Mouse (Mus musculus) midbrain, embryonic 13.5 days (tissue): ENCODE measurements around the gene Ccdc61. TPM values are rescaled to one million over a fixed set of nuclear protein-coding genes. Genes with fewer than 3 reads are reported as not detected.

Source experiments
- ATAC-seq: fragments of 200-750 bp; cut with Nextera tagmentation; 2 replicates; pipeline ENCODE4 v1.8.0; 2017; ENCODE audit warnings: mild to moderate bottlenecking, moderate TSS enrichment, moderate library complexity
- H3K27ac ChIP-seq: fragments of 300-500 bp; sonication (generic); 2 replicates; pipeline ENCODE4 v1.5.1; 2015; ENCODE audit warnings: inconsistent platforms, mild to moderate bottlenecking, moderate library complexity
- H3K27me3 ChIP-seq: fragments of 300-500 bp; sonication (generic); 2 replicates; pipeline ENCODE4 v1.6.1; 2015; ENCODE audit warnings: mild to moderate bottlenecking, inconsistent platforms
- H3K36me3 ChIP-seq: fragments of 300-500 bp; sonication (generic); 2 replicates; pipeline ENCODE4 v1.6.1; 2015; ENCODE audit warnings: mild to moderate bottlenecking, inconsistent platforms
- H3K4me1 ChIP-seq: fragments of 300-500 bp; sonication (generic); replicated peaks from 2 replicates; pipeline ENCODE4 v1.6.1; 2015; ENCODE audit warnings: inconsistent platforms
- H3K4me2 ChIP-seq: fragments of 300-500 bp; sonication (generic); replicated peaks from 2 replicates; pipeline ENCODE4 v1.6.1; 2015; ENCODE audit warnings: moderate library complexity, mild to moderate bottlenecking, inconsistent platforms
- H3K4me3 ChIP-seq: fragments of 300-500 bp; sonication (generic); replicated peaks from 2 replicates; pipeline ENCODE4 v1.5.1; 2015; ENCODE audit warnings: mild to moderate bottlenecking, inconsistent platforms
- H3K9ac ChIP-seq: fragments of 300-500 bp; sonication (generic); replicated peaks from 2 replicates; pipeline ENCODE4 v1.6.1; 2015; ENCODE audit warnings: mild to moderate bottlenecking, inconsistent platforms
- H3K9me3 ChIP-seq: fragments of 300-500 bp; sonication (generic); 2 replicates; pipeline ENCODE4 v1.6.1; 2016; ENCODE audit warnings: mild to moderate bottlenecking, inconsistent platforms
- WGBS: fragments of 180-500 bp; shearing (Covaris S2); methylation state at CpG from one replicate; pipeline ENCODE4 v1.1.7; 2015; 5-methylcytosine and 5-hydroxymethylcytosine counted together
- polyA plus RNA-seq: library from polyadenylated mRNA; unstranded; fragments of >200 nt; fragmentation: Nextera tagmentation; extraction: Ambion mirVana; gene quantifications from 2 replicates; pipeline ENCODE4 v1.2.1, GENCODE M21; 2015

Gene Ccdc61
- polyA plus RNA-seq = 20.0 and 23.6 TPM in 2 replicates

GRCm38 (mm10) chr7:18910241-18910831, at the start of gene Ccdc61:
Gene Ccdc61, minus strand, starts transcription at chr7:18910415.
- under 1% methylated on average over 33 of the region's 33 CpGs for WGBS
- no peaks in the 10 kb centered on the region for H3K9me3 ChIP-seq
- peak within 1 kb of the TSS; percentile 70 for H3K27ac ChIP-seq
- H3K27me3 ChIP-seq = no peaks in the 10 kb centered on the region
- H3K4me2 ChIP-seq = peak within 1 kb of the TSS; percentile 75
- peaks cover 27% of the 10 kb centered on the region for H3K4me1 ChIP-seq
- peak within 1 kb of the TSS; percentile 60 for H3K9ac ChIP-seq
- ATAC-seq = peak; percentile 98
- peak within 1 kb of the TSS; percentile 75 for H3K4me3 ChIP-seq
- no peaks in the 10 kb centered on the region for H3K36me3 ChIP-seq

- Histone ChIP-seq H3K36me3 (peaks cover 39% of the 10 kb centered on the region), H3K4me3 (no peak overlapping the region), H3K9me3 (no peaks in the 10 kb centered on the region), H3K27ac (peak overlapping the region; percentile 64), H3K4me1 (peaks cover 78% of the 10 kb centered on the region), H3K9ac (no peak overlapping the region), H3K4me2 (no peak overlapping the region), H3K27me3 (no peaks in the 10 kb centered on the region)
- no peak for ATAC-seq
- WGBS = 73% methylated on average over 8 of the region's 8 CpGs
These were observed 49.2 kb upstream of the Ccdc61 start for GRCm38 (mm10) chr7:18959446-18959845.

DNA sequence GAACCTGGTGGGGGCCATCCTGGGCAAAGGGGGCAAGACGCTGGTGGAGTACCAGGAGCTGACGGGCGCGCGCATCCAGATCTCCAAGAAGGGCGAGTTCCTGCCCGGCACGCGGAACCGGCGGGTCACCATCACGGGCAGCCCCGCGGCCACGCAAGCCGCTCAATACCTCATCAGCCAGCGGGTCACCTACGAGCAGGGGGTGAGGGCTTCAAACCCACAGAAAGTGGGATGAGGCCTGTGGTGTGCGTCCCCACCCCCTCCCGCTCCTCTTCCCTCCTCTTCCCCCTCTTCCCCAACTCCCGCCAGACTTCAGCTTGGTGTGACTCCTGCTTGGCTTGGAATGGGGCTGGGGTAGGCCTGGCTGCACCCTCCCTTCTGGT, 48.2 kb upstream of the Ccdc61 start:
- peaks cover 49% of the 10 kb centered on the region for H3K36me3 ChIP-seq
- H3K4me1 ChIP-seq = peaks cover 67% of the 10 kb centered on the region
- H3K9ac ChIP-seq = peak overlapping the region; percentile 61
- H3K27me3 ChIP-seq = no peaks in the 10 kb centered on the region
- H3K4me2 ChIP-seq = peak overlapping the region; percentile 67
- H3K9me3 ChIP-seq = no peaks in the 10 kb centered on the region
- WGBS = 2% methylated on average over 21 of the region's 21 CpGs
- H3K27ac ChIP-seq = peak overlapping the region; percentile 80
- peak; percentile 12; the same call in 1 of the 2 replicates for ATAC-seq
- peak overlapping the region; percentile 38 for H3K4me3 ChIP-seq

DNA sequence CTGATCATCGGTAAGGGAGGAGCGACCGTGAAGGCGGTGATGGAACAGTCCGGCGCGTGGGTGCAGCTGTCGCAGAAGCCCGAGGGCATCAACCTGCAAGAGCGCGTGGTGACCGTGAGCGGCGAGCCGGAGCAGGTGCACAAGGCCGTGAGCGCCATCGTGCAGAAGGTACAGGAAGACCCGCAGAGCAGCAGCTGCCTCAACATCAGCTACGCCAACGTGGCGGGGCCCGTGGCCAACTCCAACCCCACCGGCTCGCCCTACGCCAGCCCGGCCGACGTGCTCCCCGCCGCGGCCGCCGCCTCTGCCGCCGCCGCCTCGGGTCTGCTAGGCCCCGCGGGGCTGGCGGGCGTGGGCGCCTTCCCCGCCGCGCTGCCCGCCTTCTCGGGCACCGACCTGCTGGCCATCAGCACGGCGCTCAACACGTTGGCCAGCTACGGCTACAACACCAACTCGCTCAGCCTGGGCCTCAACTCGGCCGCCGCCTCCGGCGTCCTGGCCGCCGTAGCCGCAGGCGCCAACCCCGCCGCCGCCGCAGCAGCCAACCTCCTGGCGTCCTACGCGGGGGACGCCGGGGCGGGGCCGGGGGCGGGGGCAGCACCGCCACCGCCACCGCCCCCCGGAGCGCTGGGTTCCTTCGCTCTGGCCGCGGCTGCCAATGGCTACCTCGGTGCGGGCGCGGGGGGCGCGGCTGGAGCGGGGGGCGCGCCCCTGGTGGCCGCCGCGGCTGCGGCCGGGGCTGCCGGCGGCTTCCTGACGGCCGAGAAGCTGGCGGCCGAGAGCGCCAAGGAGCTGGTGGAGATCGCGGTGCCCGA, 47.6 kb upstream of the Ccdc61 start:
- H3K27me3 ChIP-seq = no peaks in the 10 kb centered on the region
- peak; percentile 45 for ATAC-seq
- H3K4me3 ChIP-seq = peak overlapping the region; percentile 38
- peak overlapping the region; percentile 67 for H3K4me2 ChIP-seq
- no peaks in the 10 kb centered on the region for H3K9me3 ChIP-seq
- WGBS = under 1% methylated on average over 81 of the region's 107 CpGs
- peaks cover 55% of the 10 kb centered on the region for H3K36me3 ChIP-seq
- peak overlapping the region; percentile 80 for H3K27ac ChIP-seq
- H3K9ac ChIP-seq = peak overlapping the region; percentile 61
- H3K4me1 ChIP-seq = peaks cover 61% of the 10 kb centered on the region

DNA sequence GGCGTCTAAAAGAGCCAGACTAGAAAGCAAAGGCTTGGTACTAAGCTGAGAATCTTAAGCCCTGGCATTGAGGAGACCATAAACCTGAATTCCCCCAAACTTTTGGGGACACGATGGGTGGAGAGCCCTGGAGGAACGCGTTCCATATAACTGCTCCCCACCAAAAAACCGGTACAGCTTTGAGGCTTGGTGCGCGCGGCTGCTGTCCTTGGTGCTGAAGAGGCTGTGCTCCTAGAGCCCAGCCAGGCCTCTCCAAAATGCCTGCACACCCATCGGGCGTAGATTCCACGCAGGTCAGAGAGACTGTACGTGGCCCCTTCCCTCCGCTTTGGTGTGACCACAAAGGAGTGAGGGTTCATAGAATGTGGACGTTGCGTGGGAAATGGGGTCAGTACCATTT, 41.2 kb upstream of the Ccdc61 start:
- 0 out of 2 replicates have a peak overlapping the region, but pooled peaks have one; percentile 1 for H3K4me3 ChIP-seq
- H3K4me2 ChIP-seq = peak overlapping the region; percentile 49
- ATAC-seq = no peak
- H3K9me3 ChIP-seq = no peaks in the 10 kb centered on the region
- WGBS = 22% methylated on average over 15 of the region's 15 CpGs
- peaks cover 52% of the 10 kb centered on the region for H3K4me1 ChIP-seq
- H3K36me3 ChIP-seq = peaks cover 55% of the 10 kb centered on the region
- H3K27me3 ChIP-seq = no peaks in the 10 kb centered on the region
- peak overlapping the region; percentile 44 for H3K9ac ChIP-seq
- peak overlapping the region; percentile 97 for H3K27ac ChIP-seq

DNA sequence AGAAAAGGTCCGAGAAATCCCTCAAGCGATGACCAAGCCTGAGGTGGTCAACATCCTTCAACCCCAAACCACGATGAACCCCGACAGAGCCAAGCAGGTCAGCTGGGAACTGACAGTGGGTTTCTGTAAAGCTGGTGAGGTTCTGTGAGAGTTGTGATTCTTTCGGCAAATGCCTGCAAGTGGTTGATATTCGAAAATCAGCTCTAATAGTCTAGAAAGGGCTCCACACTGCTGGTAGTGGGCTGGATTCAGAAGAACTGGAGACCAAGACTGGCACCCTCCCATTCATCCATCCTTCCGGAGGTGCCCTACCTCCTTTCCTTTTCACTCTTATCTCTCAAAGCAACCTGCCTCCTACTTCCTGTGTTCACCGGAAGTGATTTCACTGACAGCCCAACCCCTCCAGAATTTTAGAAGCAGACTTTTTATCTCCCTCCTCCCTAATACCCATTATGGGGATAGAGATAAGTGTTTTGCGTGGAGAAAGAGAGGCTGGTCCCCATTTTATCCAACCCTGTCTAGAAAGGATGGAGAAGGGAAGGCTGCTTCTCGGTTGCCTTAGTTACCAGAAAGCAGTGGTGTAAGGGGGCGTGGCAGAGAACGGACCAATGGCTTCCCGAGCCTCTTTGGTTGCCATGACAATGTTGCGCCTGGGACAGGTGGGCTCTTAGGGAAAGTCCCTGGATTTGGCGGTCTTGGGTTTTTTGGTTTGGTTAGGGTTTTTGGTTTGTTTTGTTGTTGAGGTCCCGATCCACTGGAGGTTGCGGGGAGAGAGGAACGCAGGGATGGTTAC, 40.5 kb upstream of the Ccdc61 start:
- H3K9ac ChIP-seq = peak overlapping the region; percentile 49
- no peaks in the 10 kb centered on the region for H3K27me3 ChIP-seq
- H3K27ac ChIP-seq = peak overlapping the region; percentile 97
- peaks cover 54% of the 10 kb centered on the region for H3K36me3 ChIP-seq
- peak overlapping the region; percentile 19; the same call in 1 of the 2 replicates for H3K4me3 ChIP-seq
- peaks cover 52% of the 10 kb centered on the region for H3K4me1 ChIP-seq
- H3K4me2 ChIP-seq = peak overlapping the region; percentile 49
- peak; percentile 32; the same call in 1 of the 2 replicates for ATAC-seq
- 12% methylated on average over 18 of the region's 18 CpGs for WGBS
- no peaks in the 10 kb centered on the region for H3K9me3 ChIP-seq

- H3K9ac ChIP-seq = peak overlapping the region; percentile 49
- H3K27ac ChIP-seq = peak overlapping the region; percentile 97
- peaks cover 55% of the 10 kb centered on the region for H3K4me1 ChIP-seq
- H3K27me3 ChIP-seq = no peaks in the 10 kb centered on the region
- 5% methylated on average over 12 of the region's 12 CpGs for WGBS
- peaks cover 56% of the 10 kb centered on the region for H3K36me3 ChIP-seq
- H3K4me3 ChIP-seq = peak overlapping the region; percentile 19
- H3K9me3 ChIP-seq = no peaks in the 10 kb centered on the region
- ATAC-seq = peak; percentile 95
- H3K4me2 ChIP-seq = peak overlapping the region; percentile 49
These were observed 39.7 kb upstream of the Ccdc61 start for GRCm38 (mm10) chr7:18949781-18950522.

GRCm38 (mm10) chr7:18948151-18948550, 37.9 kb upstream of the Ccdc61 start:
- H3K9ac ChIP-seq = peak overlapping the region; percentile 49; the same call in 1 of the 2 replicates
- peak overlapping the region; percentile 97 for H3K27ac ChIP-seq
- H3K4me1 ChIP-seq = peaks cover 73% of the 10 kb centered on the region
- no peak overlapping the region for H3K4me2 ChIP-seq
- no peaks in the 10 kb centered on the region for H3K9me3 ChIP-seq
- peaks cover 44% of the 10 kb centered on the region for H3K36me3 ChIP-seq
- H3K27me3 ChIP-seq = no peaks in the 10 kb centered on the region
- H3K4me3 ChIP-seq = no peak overlapping the region
- 51% methylated on average over 6 of the region's 6 CpGs for WGBS
- no peak for ATAC-seq

DNA sequence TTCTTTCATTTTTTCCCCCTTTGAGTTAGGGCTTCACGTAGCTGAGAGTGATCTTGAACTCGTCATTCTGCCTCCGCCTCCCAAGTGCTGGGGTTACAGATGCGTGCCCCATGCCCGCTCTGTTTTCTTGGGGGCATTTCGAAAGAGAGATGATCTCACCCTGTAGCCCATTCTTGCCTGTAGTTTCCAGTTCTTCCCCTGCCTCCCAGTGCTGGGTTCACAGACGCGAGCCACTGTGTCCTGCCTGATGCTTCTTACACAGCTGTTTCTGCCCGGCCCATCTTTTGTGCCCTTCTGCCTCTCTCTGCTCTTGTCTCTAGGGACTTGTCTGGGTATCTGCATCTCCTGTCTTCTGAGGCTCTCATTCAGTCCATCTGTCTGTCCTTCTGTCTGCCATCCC, 32.6 kb upstream of the Ccdc61 start:
- 35% methylated on average over 9 of the region's 9 CpGs for WGBS
- no peaks in the 10 kb centered on the region for H3K27me3 ChIP-seq
- peak overlapping the region; percentile 46; the same call in 1 of the 2 replicates for H3K4me2 ChIP-seq
- peak overlapping the region; percentile 2; the same call in 1 of the 2 replicates for H3K9ac ChIP-seq
- H3K4me1 ChIP-seq = peaks cover 81% of the 10 kb centered on the region
- no peak overlapping the region for H3K4me3 ChIP-seq
- peaks cover 46% of the 10 kb centered on the region for H3K36me3 ChIP-seq
- ATAC-seq = peak; percentile 34
- no peaks in the 10 kb centered on the region for H3K9me3 ChIP-seq
- peak overlapping the region; percentile 88 for H3K27ac ChIP-seq

DNA sequence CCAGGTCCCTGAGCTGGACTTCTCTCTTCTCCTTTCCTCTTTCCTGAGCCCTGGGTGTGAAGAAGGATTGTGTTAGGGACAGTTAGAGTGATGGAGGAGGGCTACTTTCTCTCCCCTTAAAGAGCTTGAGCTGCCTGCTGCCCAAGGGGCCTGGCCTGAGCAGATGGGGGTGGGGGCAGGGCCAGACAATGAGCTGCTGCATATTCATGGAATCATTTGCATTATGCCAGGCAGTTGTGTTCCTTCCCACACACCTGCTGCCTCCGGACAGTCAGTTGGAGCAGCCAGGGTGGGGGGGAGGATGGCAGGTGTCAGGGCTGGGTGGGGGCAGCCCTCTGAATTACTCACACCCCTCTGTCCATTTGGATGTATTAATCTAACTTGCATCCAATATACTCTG, 32.2 kb upstream of the Ccdc61 start:
- peak overlapping the region; percentile 46 for H3K4me2 ChIP-seq
- ATAC-seq = peak; percentile 91
- H3K9me3 ChIP-seq = no peaks in the 10 kb centered on the region
- peaks cover 79% of the 10 kb centered on the region for H3K4me1 ChIP-seq
- peaks cover 42% of the 10 kb centered on the region for H3K36me3 ChIP-seq
- peak overlapping the region; percentile 51 for H3K9ac ChIP-seq
- H3K27me3 ChIP-seq = no peaks in the 10 kb centered on the region
- H3K27ac ChIP-seq = peak overlapping the region; percentile 88
- 0% methylated on average over 1 of the region's 1 CpGs for WGBS
- peak overlapping the region; percentile 16 for H3K4me3 ChIP-seq

GRCm38 (mm10) chr7:18927759-18928158, 17.5 kb upstream of the Ccdc61 start:
- Histone ChIP-seq H3K36me3 (no peaks in the 10 kb centered on the region), H3K27ac (peak overlapping the region; percentile 98), H3K4me1 (peaks cover 85% of the 10 kb centered on the region), H3K4me2 (peak overlapping the region; percentile 83), H3K27me3 (no peaks in the 10 kb centered on the region), H3K9me3 (no peaks in the 10 kb centered on the region), H3K9ac (peak overlapping the region; percentile 98), H3K4me3 (peak overlapping the region; percentile 95)
- ATAC-seq = no peak
- WGBS = 47% methylated on average over 3 of the region's 3 CpGs
